Mouse (Mus musculus): ENCODE measurements around the gene Olfr661. TPM values are rescaled to one million over a fixed set of nuclear protein-coding genes. Genes with fewer than 3 reads are reported as not detected.

Olfr661 gene
- not detected in 2 replicates for polyA plus RNA-seq (2014; fragmentation: Nextera tagmentation; extraction: Ambion mirVana)

GRCm38 (mm10) chr7:104686201-104686600 is at the start of gene Olfr661:
Gene Olfr661, plus strand, starts transcription at chr7:104686501.
- Histone ChIP-seq H3K9ac (no peak within 1 kb of the TSS), H3K27ac (no peak within 1 kb of the TSS), H3K27me3 (ENCODE audit: control insufficient read depth, insufficient read depth, low read length) (no peaks in the 10 kb centered on the region), H3K4me1 (replicated peaks; ENCODE audit: control insufficient read depth, insufficient read depth, low read length) (no peaks in the 10 kb centered on the region), H3K36me3 (replicated peaks; ENCODE audit: control insufficient read depth, insufficient read depth) (no peaks in the 10 kb centered on the region), H3K9me3 (ENCODE audit: control insufficient read depth, low read length) (no peaks in the 10 kb centered on the region), H3K4me3 (replicated peaks; ENCODE audit: low read length) (no peak within 1 kb of the TSS), H3K4me2 (replicated peaks) (no peak within 1 kb of the TSS)
- ATAC-seq (ENCODE audit: low FRiP score) (no peak), DNase-seq (ENCODE audit: low spot score) (no peak)
- 92% methylated on average over 2 of the region's 2 CpGs for WGBS

- H3K27me3 ChIP-seq (ENCODE audit: control insufficient read depth, insufficient read depth, low read length) = no peaks in the 10 kb centered on the region
- H3K4me1 ChIP-seq (replicated peaks; ENCODE audit: control insufficient read depth, insufficient read depth, low read length) = no peaks in the 10 kb centered on the region
- peak; percentile 89 for ATAC-seq (ENCODE audit: low FRiP score)
- 27% methylated on average over 21 of the region's 22 CpGs for WGBS
- H3K9ac ChIP-seq = no peak within 1 kb of the TSS; the same call in 1 of the 2 replicates
- H3K27ac ChIP-seq = no peak within 1 kb of the TSS
- peak within 1 kb of the TSS; percentile 48 for H3K4me2 ChIP-seq (replicated peaks)
- H3K36me3 ChIP-seq (replicated peaks; ENCODE audit: control insufficient read depth, insufficient read depth) = no peaks in the 10 kb centered on the region
- peak within 1 kb of the TSS; percentile 29 for H3K4me3 ChIP-seq (replicated peaks; ENCODE audit: low read length)
- DNase-seq (ENCODE audit: low spot score) = peak; percentile 43
- H3K9me3 ChIP-seq (ENCODE audit: control insufficient read depth, low read length) = no peaks in the 10 kb centered on the region
Observed at GRCm38 (mm10) chr7:104646841-104647482, 39.3 kb upstream of the Olfr661 start, which contains the start of gene Olfr658. Gene Olfr658, minus strand, starts transcription at chr7:104647305.

- H3K4me1 ChIP-seq (replicated peaks; ENCODE audit: control insufficient read depth, insufficient read depth, low read length) = no peaks in the 10 kb centered on the region
- 91% methylated on average over 3 of the region's 3 CpGs for WGBS
- no peak within 1 kb of the TSS for H3K9ac ChIP-seq
- no peaks in the 10 kb centered on the region for H3K9me3 ChIP-seq (ENCODE audit: control insufficient read depth, low read length)
- H3K27ac ChIP-seq = no peak within 1 kb of the TSS
- H3K4me2 ChIP-seq (replicated peaks) = no peak within 1 kb of the TSS
- H3K4me3 ChIP-seq (replicated peaks; ENCODE audit: low read length) = no peak within 1 kb of the TSS
- no peaks in the 10 kb centered on the region for H3K36me3 ChIP-seq (replicated peaks; ENCODE audit: control insufficient read depth, insufficient read depth)
- no peak for ATAC-seq (ENCODE audit: low FRiP score)
- no peaks in the 10 kb centered on the region for H3K27me3 ChIP-seq (ENCODE audit: control insufficient read depth, insufficient read depth, low read length)
- no peak for DNase-seq (ENCODE audit: low spot score)
Observed at GRCm38 (mm10) chr7:104666453-104666852, 19.8 kb upstream of the Olfr661 start, which contains the start of gene Olfr659. Gene Olfr659, plus strand, starts transcription at chr7:104666753.

Other genes starting within 250 kb of the Olfr661 start
- 0.43 and 0.83 TPM in 2 replicates for gene Trim30a, start 221.3 kb upstream of the Olfr661 start, polyA plus RNA-seq (2014; fragmentation: Nextera tagmentation; extraction: Ambion mirVana)
- gene Trim30d, start 178.7 kb upstream of the Olfr661 start, polyA plus RNA-seq (2014; fragmentation: Nextera tagmentation; extraction: Ambion mirVana) = 0.19 and 0.70 TPM in 2 replicates
- not detected in 2 replicates for gene Olfr651, start 136.4 kb upstream of the Olfr661 start, polyA plus RNA-seq (2014; fragmentation: Nextera tagmentation; extraction: Ambion mirVana)
- 0.04 and 0.07 TPM in 2 replicates for gene Olfr652, start 125.6 kb upstream of the Olfr661 start, polyA plus RNA-seq (2014; fragmentation: Nextera tagmentation; extraction: Ambion mirVana)
- 0.05 TPM in 1 of 2 replicates, not detected in the other for gene Olfr653, start 109.2 kb upstream of the Olfr661 start, polyA plus RNA-seq (2014; fragmentation: Nextera tagmentation; extraction: Ambion mirVana)
- gene Olfr654, start 99.5 kb upstream of the Olfr661 start, polyA plus RNA-seq (2014; fragmentation: Nextera tagmentation; extraction: Ambion mirVana) = not detected in 2 replicates
- 0.09 TPM in 1 of 2 replicates, not detected in the other for gene Olfr655, start 84.7 kb upstream of the Olfr661 start, polyA plus RNA-seq (2014; fragmentation: Nextera tagmentation; extraction: Ambion mirVana)
- 0.04 TPM in 1 of 2 replicates, not detected in the other for gene Olfr656, start 72.5 kb upstream of the Olfr661 start, polyA plus RNA-seq (2014; fragmentation: Nextera tagmentation; extraction: Ambion mirVana)
- gene Olfr657, start 61.7 kb upstream of the Olfr661 start, polyA plus RNA-seq (2014; fragmentation: Nextera tagmentation; extraction: Ambion mirVana) = not detected in 2 replicates
- 0.12 and 0.27 TPM in 2 replicates for gene Olfr658, start 39.2 kb upstream of the Olfr661 start, polyA plus RNA-seq (2014; fragmentation: Nextera tagmentation; extraction: Ambion mirVana)
- not detected in 2 replicates for gene Olfr659, start 19.7 kb upstream of the Olfr661 start, polyA plus RNA-seq (2014; fragmentation: Nextera tagmentation; extraction: Ambion mirVana)
- gene Usp17le, start 91.0 kb downstream of the Olfr661 start, polyA plus RNA-seq (2014; fragmentation: Nextera tagmentation; extraction: Ambion mirVana) = not detected in 2 replicates
- not detected in 2 replicates for gene Usp17lb, start 156.1 kb downstream of the Olfr661 start, polyA plus RNA-seq (2014; fragmentation: Nextera tagmentation; extraction: Ambion mirVana)
- not detected in 2 replicates for gene Usp17la, start 170.5 kb downstream of the Olfr661 start, polyA plus RNA-seq (2014; fragmentation: Nextera tagmentation; extraction: Ambion mirVana)
- not detected in 2 replicates for gene Olfr665, start 191.5 kb downstream of the Olfr661 start, polyA plus RNA-seq (2014; fragmentation: Nextera tagmentation; extraction: Ambion mirVana)
- gene Olfr666, start 209.5 kb downstream of the Olfr661 start, polyA plus RNA-seq (2014; fragmentation: Nextera tagmentation; extraction: Ambion mirVana) = not detected in 2 replicates
- not detected in 2 replicates for gene Olfr667, start 235.0 kb downstream of the Olfr661 start, polyA plus RNA-seq (2014; fragmentation: Nextera tagmentation; extraction: Ambion mirVana)
- gene Olfr668, start 241.6 kb downstream of the Olfr661 start, polyA plus RNA-seq (2014; fragmentation: Nextera tagmentation; extraction: Ambion mirVana) = not detected in 2 replicates
- gene Olfr669, start 247.7 kb downstream of the Olfr661 start, polyA plus RNA-seq (2014; fragmentation: Nextera tagmentation; extraction: Ambion mirVana) = not detected in 2 replicates

All from hindbrain, embryonic 14.5 days (tissue).